Mouse (Mus musculus) lung, embryonic 14.5 days (tissue): ENCODE data around the gene 4932411N23Rik. TPM values are rescaled to one million over a fixed set of nuclear protein-coding genes. Genes with fewer than 3 reads are reported as not detected.
"Not testable (repeated sequence)": the region's sequence is repeated elsewhere in the genome, so short reads cannot be mapped to it uniquely, and the experiment has no call there.

Experiments
- ATAC-seq: fragments of 200-750 bp; cut with Nextera tagmentation; 2 replicates; pipeline ENCODE4 v1.8.0; 2017; ENCODE audit warnings: mild to moderate bottlenecking, moderate TSS enrichment, moderate library complexity; ENCODE audit not compliant: insufficient read depth
- DNase-seq: peaks from one replicate; pipeline ENCODE4 v3.0.0-alpha.2; 2015
- H3K27ac ChIP-seq: fragments of 300-500 bp; sonication (generic); 2 replicates; pipeline ENCODE4 v1.5.1; 2014; ENCODE audit warnings: low read depth, mild to moderate bottlenecking, moderate library complexity
- H3K27me3 ChIP-seq: fragments of 300-500 bp; sonication (generic); 2 replicates; pipeline ENCODE4 v1.6.1; 2014; ENCODE audit warnings: low read length, control low read depth; ENCODE audit not compliant: insufficient read depth
- H3K36me3 ChIP-seq: fragments of 300-500 bp; sonication (generic); 2 replicates; pipeline ENCODE4 v1.6.1; 2014; ENCODE audit warnings: control low read depth; ENCODE audit not compliant: insufficient read depth
- H3K4me1 ChIP-seq: fragments of 300-500 bp; sonication (generic); 2 replicates; pipeline ENCODE4 v1.6.1; 2014; ENCODE audit warnings: antibody characterized with exemption, control low read depth; ENCODE audit not compliant: insufficient read depth
- H3K4me2 ChIP-seq: fragments of 300-500 bp; sonication (generic); 2 replicates; pipeline ENCODE4 v1.6.1; 2014; ENCODE audit warnings: mild to moderate bottlenecking
- H3K4me3 ChIP-seq: fragments of 300-500 bp; sonication (generic); 2 replicates; pipeline ENCODE4 v1.5.1; 2014; ENCODE audit warnings: low read depth, low read length
- H3K9ac ChIP-seq: fragments of 300-500 bp; sonication (generic); 2 replicates; pipeline ENCODE4 v1.6.1; 2014
- H3K9me3 ChIP-seq: fragments of 300-500 bp; sonication (generic); 2 replicates; pipeline ENCODE4 v1.6.1; 2016; ENCODE audit warnings: low read depth, low read length, control low read depth
- CTCF ChIP-seq: IDR thresholded peaks from 2 replicates; pipeline ENCODE4 v1.5.1; 2016; ENCODE audit warnings: antibody characterized with exemption, low read depth
- WGBS: fragments of 180-500 bp; shearing (Covaris S2); extraction: QIAGEN DNeasy Blood & Tissue Kit; methylation state at CpG from one replicate; pipeline ENCODE4 v1.1.7; 2014; 5-methylcytosine and 5-hydroxymethylcytosine counted together
- polyA plus RNA-seq: library from polyadenylated mRNA; unstranded; fragments of >200 nt; fragmentation: Nextera tagmentation; extraction: Ambion mirVana; gene quantifications from 2 replicates; pipeline ENCODE4 v1.2.1, GENCODE M21; 2014

Gene 4932411N23Rik
- not detected in 2 replicates for polyA plus RNA-seq

GRCm38 (mm10) chrX:126815768-126816167 is at the start of gene 4932411N23Rik:
TSS of gene 4932411N23Rik (minus strand) at chrX:126815868.
- DNase-seq = no peak
- H3K27me3 ChIP-seq = no peaks in the 10 kb centered on the region
- no peaks in the 10 kb centered on the region for H3K9me3 ChIP-seq
- H3K36me3 ChIP-seq = no peaks in the 10 kb centered on the region
- ATAC-seq = no peak
- no peak for TF ChIP-seq CTCF
- no peaks in the 10 kb centered on the region for H3K4me1 ChIP-seq
- no peak within 1 kb of the TSS for H3K4me3 ChIP-seq
- no peak within 1 kb of the TSS for H3K4me2 ChIP-seq
- H3K27ac ChIP-seq = no peak within 1 kb of the TSS
- no peak within 1 kb of the TSS for H3K9ac ChIP-seq

DNA sequence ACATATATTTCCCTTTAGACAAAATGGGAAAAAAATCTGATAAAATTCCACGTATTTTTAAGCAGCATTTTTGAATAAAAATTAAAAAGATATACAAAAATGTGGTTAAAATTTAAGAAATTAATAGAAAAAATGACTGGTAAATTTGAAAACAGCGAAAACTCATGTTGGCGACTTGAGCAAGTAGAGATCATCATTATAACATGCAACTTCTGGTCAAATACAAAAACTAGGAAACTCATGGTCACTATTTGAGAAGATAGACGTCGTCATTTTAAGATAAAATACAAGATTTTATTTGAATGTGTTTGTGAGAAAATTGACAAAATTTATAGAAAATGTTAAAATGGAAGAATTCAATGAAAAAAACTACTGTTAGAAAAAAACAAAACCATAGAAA is 35.8 kb downstream of the 4932411N23Rik start:
- Histone ChIP-seq H3K9me3 (no peaks in the 10 kb centered on the region), H3K36me3 (no peaks in the 10 kb centered on the region), H3K4me3 (no peak overlapping the region), H3K27ac (no peak overlapping the region), H3K27me3 (no peaks in the 10 kb centered on the region), H3K4me2 (no peak overlapping the region), H3K9ac (no peak overlapping the region), H3K4me1 (no peaks in the 10 kb centered on the region)
- DNase-seq (no peak), ATAC-seq (no peak)
- no peak for TF ChIP-seq CTCF
- 80% methylated on average over 5 of the region's 5 CpGs for WGBS

DNA sequence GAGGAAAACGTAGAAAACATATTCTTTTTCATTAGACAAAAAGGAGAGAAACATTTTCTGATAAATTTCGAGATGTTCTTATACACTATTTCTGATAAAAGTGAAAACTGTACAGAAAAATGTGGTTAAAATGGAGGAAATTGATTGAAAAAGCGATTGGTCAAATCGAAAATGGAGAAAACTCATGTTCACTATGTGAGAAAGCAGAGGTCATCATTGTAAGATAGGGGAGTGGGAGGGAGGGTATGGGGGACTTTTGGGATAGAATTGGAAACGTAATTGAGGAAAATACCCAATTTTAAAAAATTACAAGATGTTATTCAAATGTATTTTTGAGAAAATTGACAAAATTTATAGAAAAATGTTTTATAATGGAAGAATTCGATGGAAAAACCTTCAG is 38.0 kb downstream of the 4932411N23Rik start:
- not testable (repeated sequence) for H3K4me3 ChIP-seq, ATAC-seq, H3K9ac ChIP-seq, H3K4me1 ChIP-seq, H3K27ac ChIP-seq, H3K27me3 ChIP-seq, H3K9me3 ChIP-seq, H3K4me2 ChIP-seq, H3K36me3 ChIP-seq
- WGBS = 75% methylated on average over 5 of the region's 6 CpGs
- DNase-seq = peak; percentile 0

DNA sequence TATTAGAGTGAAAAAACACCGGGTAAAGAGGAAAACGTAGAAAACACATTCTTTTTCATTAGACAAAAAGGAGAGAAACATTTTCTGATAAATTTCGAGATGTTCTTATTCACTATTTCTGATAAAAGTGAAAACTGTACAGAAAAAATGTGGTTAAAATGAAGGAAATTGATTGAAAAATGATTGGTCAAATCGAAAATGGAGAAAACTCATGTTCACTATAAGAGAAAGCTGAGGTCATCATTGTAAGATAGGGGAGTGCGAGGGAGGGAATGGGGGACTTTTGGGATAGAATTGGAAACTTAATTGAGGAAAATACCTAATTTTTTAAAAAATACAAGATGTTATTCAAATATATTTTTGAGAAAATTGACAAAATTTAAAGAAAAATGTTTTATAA is 40.8 kb downstream of the 4932411N23Rik start:
- not testable (repeated sequence) for DNase-seq, ATAC-seq, H3K4me2 ChIP-seq, H3K9me3 ChIP-seq, H3K36me3 ChIP-seq, H3K4me3 ChIP-seq, H3K4me1 ChIP-seq, H3K27me3 ChIP-seq, H3K27ac ChIP-seq, H3K9ac ChIP-seq
- 78% methylated on average over 5 of the region's 5 CpGs for WGBS

DNA sequence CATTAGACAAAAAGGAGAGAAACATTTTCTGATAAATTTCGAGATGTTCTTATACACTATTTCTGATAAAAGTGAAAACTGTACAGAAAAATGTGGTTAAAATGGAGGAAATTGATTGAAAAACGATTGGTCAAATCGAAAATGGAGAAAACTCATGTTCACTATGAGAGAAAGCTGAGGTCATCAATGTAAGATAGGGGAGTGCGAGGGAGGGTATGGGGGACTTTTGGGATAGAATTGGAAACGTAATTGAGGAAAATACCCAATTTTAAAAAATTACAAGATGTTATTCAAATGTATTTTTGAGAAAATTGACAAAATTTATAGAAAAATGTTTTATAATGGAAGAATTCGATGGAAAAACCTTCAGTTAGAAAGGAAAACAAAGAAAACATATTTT is 42.2 kb downstream of the 4932411N23Rik start:
- not testable (repeated sequence) for H3K4me1 ChIP-seq, H3K4me3 ChIP-seq, H3K27me3 ChIP-seq, H3K9ac ChIP-seq, H3K27ac ChIP-seq, H3K4me2 ChIP-seq, ATAC-seq, H3K36me3 ChIP-seq, H3K9me3 ChIP-seq, DNase-seq
- WGBS = 76% methylated on average over 4 of the region's 6 CpGs

Other genes with a start within 250 kb of the 4932411N23Rik start
- not detected in 2 replicates for gene Gm382, start 224.1 kb upstream of the 4932411N23Rik start, polyA plus RNA-seq